Mouse (Mus musculus): ENCODE measurements around the gene Klf7.

DNA sequence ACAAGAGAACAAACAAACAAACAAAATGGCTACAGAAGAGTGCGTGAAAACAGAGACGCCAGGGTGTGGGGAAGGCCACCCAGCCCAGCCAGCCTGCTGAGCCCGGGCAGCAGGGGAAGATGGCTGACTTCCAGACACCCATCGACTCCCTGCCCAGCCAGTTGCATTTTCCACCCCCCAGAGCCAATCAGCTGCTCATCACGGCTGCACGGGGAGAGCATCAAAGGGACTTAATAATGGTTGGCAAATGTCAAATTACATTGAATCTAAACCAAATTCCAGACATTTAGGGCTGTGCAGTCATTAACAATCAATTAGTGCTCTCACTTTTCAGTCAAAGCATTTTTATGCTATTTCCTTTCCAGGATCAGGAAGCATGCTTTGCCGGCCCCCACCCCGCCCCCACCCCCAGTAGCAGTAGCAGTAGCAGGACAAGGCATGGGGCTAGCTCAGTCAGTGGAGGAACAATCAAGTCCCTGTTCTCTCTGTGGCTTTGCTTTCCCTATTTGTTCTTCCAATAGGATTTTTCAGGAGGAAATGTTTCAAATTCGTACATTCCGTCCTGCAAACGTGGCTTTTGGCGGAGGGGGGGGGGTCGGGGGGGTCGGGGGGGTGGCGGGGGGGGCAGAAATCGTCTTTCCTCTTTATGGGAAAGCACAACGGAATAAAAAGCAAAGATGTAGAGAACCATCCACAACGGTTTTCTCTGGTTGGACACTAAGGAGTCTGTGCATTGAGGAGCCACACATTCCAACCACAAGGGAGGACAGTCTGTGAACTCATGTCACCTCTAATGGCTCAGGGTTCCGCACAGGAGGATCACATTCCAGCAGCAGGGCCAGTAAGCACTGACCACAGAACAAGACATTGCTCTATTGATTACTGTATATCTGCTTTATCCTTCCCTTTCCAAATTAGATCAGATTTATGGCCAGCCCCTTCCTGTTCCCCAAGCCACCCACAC lies 101.1 kb downstream of the Klf7 start:
- TF ChIP-seq CTCF (IDR thresholded peaks at IDR 0.05; ENCODE audit: control insufficient read depth, insufficient read depth, insufficient read length) (no peak), FOSL1 (IDR thresholded peaks at IDR 0.05; ENCODE audit: insufficient read depth, low read length, poor library complexity, severe bottlenecking) (no peak), MYOD1 (IDR thresholded peaks at IDR 0.05; ENCODE audit: control insufficient read depth, insufficient read length, low read depth) (no peak), CEBPB (IDR thresholded peaks at IDR 0.05; ENCODE audit: low read depth) (no peak), MAX (IDR thresholded peaks at IDR 0.05) (no peak)

Data from C2C12 (cell line).